Mouse (Mus musculus) forebrain, embryonic 11.5 days (tissue): ENCODE results near the gene Mbnl1. TPM values are rescaled to one million over a fixed set of nuclear protein-coding genes. Genes with fewer than 3 reads are reported as not detected.

Experiments
- ATAC-seq: fragments of 200-750 bp; cut with Nextera tagmentation; replicated peaks from 2 replicates; pipeline ENCODE4 v1.8.0; 2017; ENCODE audit warnings: moderate TSS enrichment; ENCODE audit not compliant: low FRiP score
- DNase-seq: peaks from one replicate; pipeline ENCODE4 v3.0.0-alpha.2; 2017; ENCODE audit warnings: low spot score
- H3K27ac ChIP-seq: fragments of 300-500 bp; sonication (generic); 2 replicates; pipeline ENCODE4 v1.5.1; 2014; ENCODE audit warnings: low read depth, low read length
- H3K27me3 ChIP-seq: fragments of 300-500 bp; sonication (generic); 2 replicates; pipeline ENCODE4 v1.6.1; 2014; ENCODE audit warnings: mild to moderate bottlenecking, low read length, mixed read lengths; ENCODE audit not compliant: control insufficient read depth, insufficient read depth
- H3K36me3 ChIP-seq: fragments of 300-500 bp; sonication (generic); 2 replicates; pipeline ENCODE4 v1.6.1; 2014; ENCODE audit warnings: mild to moderate bottlenecking, low read length, moderate library complexity, mixed read lengths; ENCODE audit not compliant: control insufficient read depth, insufficient read depth
- H3K4me1 ChIP-seq: fragments of 300-500 bp; sonication (generic); replicated peaks from 2 replicates; pipeline ENCODE4 v1.6.1; 2014; ENCODE audit warnings: low read length, mixed read lengths; ENCODE audit not compliant: control insufficient read depth, insufficient read depth
- H3K4me2 ChIP-seq: fragments of 300-500 bp; sonication (generic); 2 replicates; pipeline ENCODE4 v1.6.1; 2014; ENCODE audit warnings: low read depth, mild to moderate bottlenecking, low read length, moderate library complexity, mixed read lengths; ENCODE audit not compliant: severe bottlenecking
- H3K4me3 ChIP-seq: fragments of 300-500 bp; sonication (generic); 2 replicates; pipeline ENCODE4 v1.5.1; 2014; ENCODE audit warnings: low read depth, low read length
- H3K9ac ChIP-seq: fragments of 300-500 bp; sonication (generic); 2 replicates; pipeline ENCODE4 v1.6.1; 2014; ENCODE audit warnings: low read length
- H3K9me3 ChIP-seq: fragments of 300-500 bp; sonication (generic); 2 replicates; pipeline ENCODE4 v1.6.1; 2016; ENCODE audit warnings: low read length, mixed read lengths; ENCODE audit not compliant: control insufficient read depth
- whole genome bisulfite sequencing: fragments of 180-500 bp; shearing (Covaris S2); extraction: QIAGEN DNeasy Blood & Tissue Kit; methylation state at CpG from one replicate; pipeline ENCODE4 v1.1.7; 2014; 5-methylcytosine and 5-hydroxymethylcytosine counted together
- polyA plus RNA-seq: library from polyadenylated mRNA; unstranded; fragments of >200 nt; fragmentation: Nextera tagmentation; extraction: Ambion mirVana; gene quantifications from 2 replicates; pipeline ENCODE4 v1.2.1, GENCODE M21; 2014

Gene Mbnl1
- polyA plus RNA-seq, 1 experiment from 2014 or later = 46.8 TPM

- H3K36me3 ChIP-seq = no peaks in the 10 kb centered on the region
- no peaks in the 10 kb centered on the region for H3K4me1 ChIP-seq
- H3K27ac ChIP-seq = no peak overlapping the region
- H3K9me3 ChIP-seq = no peaks in the 10 kb centered on the region
- DNase-seq (no peak), ATAC-seq (no peak)
- WGBS = 89% methylated on average over 3 of the region's 3 CpGs
- H3K4me3 ChIP-seq = no peak overlapping the region
- H3K4me2 ChIP-seq = no peak overlapping the region
- no peaks in the 10 kb centered on the region for H3K27me3 ChIP-seq
- H3K9ac ChIP-seq = no peak overlapping the region
Measured at GRCm38 (mm10) chr3:60538214-60538971, 65.8 kb downstream of the Mbnl1 start.

GRCm38 (mm10) chr3:60541121-60541520 is 68.5 kb downstream of the Mbnl1 start:
- H3K4me1 ChIP-seq = no peaks in the 10 kb centered on the region
- H3K27me3 ChIP-seq = no peaks in the 10 kb centered on the region
- H3K4me2 ChIP-seq = no peak overlapping the region
- H3K36me3 ChIP-seq = no peaks in the 10 kb centered on the region
- no peak for ATAC-seq
- no peak overlapping the region for H3K4me3 ChIP-seq
- no peak for DNase-seq
- no peak overlapping the region for H3K9ac ChIP-seq
- no peaks in the 10 kb centered on the region for H3K9me3 ChIP-seq
- 91% methylated on average over 4 of the region's 4 CpGs for WGBS
- no peak overlapping the region for H3K27ac ChIP-seq

- Histone ChIP-seq H3K4me1 (no peaks in the 10 kb centered on the region), H3K27ac (no peak overlapping the region), H3K4me3 (no peak overlapping the region), H3K9ac (no peak overlapping the region), H3K4me2 (no peak overlapping the region), H3K9me3 (no peaks in the 10 kb centered on the region), H3K27me3 (no peaks in the 10 kb centered on the region), H3K36me3 (no peaks in the 10 kb centered on the region)
- no peak for ATAC-seq
- 78% methylated on average over 9 of the region's 9 CpGs for WGBS
- DNase-seq = no peak
Measured at GRCm38 (mm10) chr3:60546196-60546595, 73.6 kb downstream of the Mbnl1 start.

GRCm38 (mm10) chr3:60546904-60547303 is 74.3 kb downstream of the Mbnl1 start:
- H3K9me3 ChIP-seq = no peaks in the 10 kb centered on the region
- no peaks in the 10 kb centered on the region for H3K27me3 ChIP-seq
- no peak for ATAC-seq
- no peak for DNase-seq
- WGBS = 95% methylated on average over 4 of the region's 4 CpGs
- no peak overlapping the region for H3K9ac ChIP-seq
- H3K4me3 ChIP-seq = no peak overlapping the region
- H3K27ac ChIP-seq = no peak overlapping the region
- H3K4me2 ChIP-seq = no peak overlapping the region
- no peaks in the 10 kb centered on the region for H3K4me1 ChIP-seq
- H3K36me3 ChIP-seq = no peaks in the 10 kb centered on the region

GRCm38 (mm10) chr3:60550492-60550891 is 77.9 kb downstream of the Mbnl1 start:
- DNase-seq = no peak
- Histone ChIP-seq H3K36me3 (no peaks in the 10 kb centered on the region), H3K4me2 (no peak overlapping the region), H3K27me3 (no peaks in the 10 kb centered on the region), H3K4me3 (no peak overlapping the region), H3K27ac (no peak overlapping the region), H3K9me3 (no peaks in the 10 kb centered on the region), H3K9ac (no peak overlapping the region), H3K4me1 (no peaks in the 10 kb centered on the region)
- WGBS = 65% methylated on average over 5 of the region's 5 CpGs
- ATAC-seq = no peak

- no peak for DNase-seq
- Histone ChIP-seq H3K9me3 (no peaks in the 10 kb centered on the region), H3K4me2 (no peak overlapping the region), H3K36me3 (no peaks in the 10 kb centered on the region), H3K9ac (no peak overlapping the region), H3K27me3 (no peaks in the 10 kb centered on the region), H3K4me1 (no peaks in the 10 kb centered on the region), H3K27ac (no peak overlapping the region), H3K4me3 (no peak overlapping the region)
- ATAC-seq = no peak
- WGBS = 56% methylated on average over 3 of the region's 3 CpGs
Measured at GRCm38 (mm10) chr3:60551650-60552049, 79.0 kb downstream of the Mbnl1 start.

- 76% methylated on average over 3 of the region's 3 CpGs for WGBS
Measured at GRCm38 (mm10) chr3:60553011-60553410, 80.4 kb downstream of the Mbnl1 start.

GRCm38 (mm10) chr3:60556596-60556995 is 84.0 kb downstream of the Mbnl1 start:
- no peak for ATAC-seq
- Histone ChIP-seq H3K4me2 (no peak overlapping the region), H3K27me3 (no peaks in the 10 kb centered on the region; the same call in 1 of the 2 replicates), H3K4me1 (no peaks in the 10 kb centered on the region), H3K27ac (no peak overlapping the region), H3K9me3 (no peaks in the 10 kb centered on the region), H3K4me3 (no peak overlapping the region), H3K36me3 (no peaks in the 10 kb centered on the region), H3K9ac (no peak overlapping the region)
- DNase-seq = no peak
- 90% methylated on average over 3 of the region's 3 CpGs for WGBS

More at GRCm38 (mm10) chr3:60553011-60553410, 80.4 kb downstream of the Mbnl1 start:
- no peak overlapping the region for H3K4me3 ChIP-seq
- no peaks in the 10 kb centered on the region for H3K9me3 ChIP-seq
- no peaks in the 10 kb centered on the region for H3K27me3 ChIP-seq
- H3K9ac ChIP-seq = no peak overlapping the region
- no peak for DNase-seq
- no peak for ATAC-seq
- H3K27ac ChIP-seq = no peak overlapping the region
- no peak overlapping the region for H3K4me2 ChIP-seq
- H3K36me3 ChIP-seq = no peaks in the 10 kb centered on the region
- no peaks in the 10 kb centered on the region for H3K4me1 ChIP-seq

GRCm38 (mm10) chr3:60558252-60558862 is 85.7 kb downstream of the Mbnl1 start:
- Histone ChIP-seq H3K4me3 (no peak overlapping the region), H3K27me3 (no peaks in the 10 kb centered on the region; the same call in 1 of the 2 replicates), H3K9ac (no peak overlapping the region), H3K4me1 (no peaks in the 10 kb centered on the region; the same call in 1 of the 2 replicates), H3K4me2 (no peak overlapping the region), H3K36me3 (no peaks in the 10 kb centered on the region), H3K27ac (no peak overlapping the region), H3K9me3 (no peaks in the 10 kb centered on the region)
- DNase-seq = no peak
- no peak for ATAC-seq
- WGBS = 62% methylated on average over 7 of the region's 7 CpGs
